Mouse (Mus musculus) right cerebral cortex, postnatal 14 days (tissue): Measurements from ENCODE around the gene Tspan9.

ENCODE experiments used
- DNase-seq: peaks from one replicate; pipeline ENCODE4 v3.0.0; 2022

Tspan9 gene

DNA sequence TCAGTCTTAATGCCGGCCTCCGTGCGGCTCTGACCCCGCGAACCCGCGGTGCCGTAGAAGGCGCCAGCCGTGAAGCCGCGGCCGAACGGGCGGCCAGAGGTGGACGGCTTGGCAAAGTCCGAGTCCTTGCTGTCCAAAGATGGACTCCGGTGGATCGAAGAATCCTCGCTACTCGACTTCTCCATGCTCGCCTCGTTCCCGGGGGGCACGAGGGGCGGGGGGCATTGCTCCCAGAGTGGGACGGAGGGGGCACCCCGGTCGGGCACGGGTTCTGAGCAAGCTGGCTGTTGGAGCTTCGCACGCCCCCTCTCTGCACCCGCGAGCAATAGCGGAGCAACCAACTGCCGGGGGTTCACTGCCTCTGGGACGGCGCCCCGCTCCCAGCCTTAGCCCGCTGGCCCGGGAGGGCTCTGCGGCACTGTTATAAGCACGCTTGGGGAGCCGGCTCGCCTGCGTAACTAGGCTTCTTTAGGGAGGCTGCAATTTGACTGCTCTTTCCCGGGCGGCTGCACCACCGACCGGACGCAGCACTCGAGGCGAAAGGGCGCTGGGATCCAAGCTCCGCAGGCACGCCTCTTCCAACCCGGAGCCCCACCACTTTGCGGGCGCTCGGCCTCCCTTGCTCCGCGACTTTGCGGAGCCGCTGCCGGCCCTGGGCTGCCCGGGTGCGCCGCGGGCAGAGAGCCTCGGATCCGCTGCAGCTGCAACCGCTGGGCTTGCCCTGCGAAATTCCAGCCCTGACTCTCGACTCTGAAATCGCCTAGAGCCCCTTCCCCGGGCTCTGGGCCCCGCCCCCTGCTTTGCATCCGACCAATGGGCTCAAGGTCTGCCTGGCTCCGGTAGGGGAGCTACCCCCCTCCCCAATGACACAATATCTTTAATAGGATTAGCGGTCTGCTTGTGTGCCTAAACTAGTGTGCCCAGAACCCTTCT, 108.8 kb downstream of the Tspan9 start:
- DNase-seq: no peak

DNA sequence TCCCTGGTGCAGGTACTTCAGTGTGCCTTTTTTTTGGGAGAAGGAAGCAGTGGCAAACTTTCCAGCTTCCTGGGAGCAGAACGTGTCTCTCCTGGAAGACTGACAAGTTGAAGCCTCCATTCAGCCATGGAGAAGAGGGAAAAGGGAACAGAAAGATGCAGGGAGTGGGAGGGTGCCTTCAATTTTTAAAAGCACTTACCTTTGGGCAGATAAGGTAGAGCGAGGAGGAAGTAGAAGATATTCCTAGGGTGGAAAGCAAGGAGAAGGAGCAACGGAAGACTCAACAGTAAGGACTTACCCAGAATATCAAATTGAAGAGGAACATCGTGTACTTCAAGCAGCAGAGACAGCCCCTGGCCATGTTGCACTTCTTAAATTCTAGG, 109.5 kb downstream of the Tspan9 start:
- DNase-seq: no peak

DNA sequence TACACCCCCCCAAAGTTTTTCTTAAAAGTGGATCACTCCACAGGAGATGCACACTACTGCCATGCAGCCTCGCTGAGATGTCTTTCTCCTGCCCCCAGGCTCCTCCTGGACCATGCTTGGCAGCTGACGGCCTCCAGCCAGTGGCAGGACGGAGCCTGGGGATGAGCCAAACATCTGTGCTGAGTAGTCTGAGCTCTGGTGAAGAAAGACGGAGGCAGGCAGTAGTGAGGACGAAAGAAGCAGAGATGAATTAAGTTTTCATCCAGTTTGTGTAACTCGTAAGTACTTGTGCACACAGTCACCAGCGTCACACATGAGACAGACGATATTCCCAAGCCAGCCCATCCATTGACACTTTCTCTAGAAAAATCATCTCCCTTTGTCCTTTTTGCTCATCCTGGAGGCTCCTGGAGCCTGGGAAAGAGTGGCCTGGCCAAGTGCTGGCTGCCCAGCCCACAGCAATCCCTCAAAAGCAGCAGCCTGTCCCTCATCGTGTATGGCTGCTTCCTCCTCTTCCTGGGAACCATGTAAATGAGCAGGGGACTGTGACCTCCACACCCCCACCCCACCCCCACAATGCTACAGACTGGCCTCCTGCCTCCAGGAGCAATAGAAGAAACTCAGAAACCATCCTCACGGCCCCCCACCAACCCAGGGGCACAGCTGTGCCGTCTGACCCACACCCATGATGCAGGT, 110.1 kb downstream of the Tspan9 start:
- DNase-seq: no peak

DNA sequence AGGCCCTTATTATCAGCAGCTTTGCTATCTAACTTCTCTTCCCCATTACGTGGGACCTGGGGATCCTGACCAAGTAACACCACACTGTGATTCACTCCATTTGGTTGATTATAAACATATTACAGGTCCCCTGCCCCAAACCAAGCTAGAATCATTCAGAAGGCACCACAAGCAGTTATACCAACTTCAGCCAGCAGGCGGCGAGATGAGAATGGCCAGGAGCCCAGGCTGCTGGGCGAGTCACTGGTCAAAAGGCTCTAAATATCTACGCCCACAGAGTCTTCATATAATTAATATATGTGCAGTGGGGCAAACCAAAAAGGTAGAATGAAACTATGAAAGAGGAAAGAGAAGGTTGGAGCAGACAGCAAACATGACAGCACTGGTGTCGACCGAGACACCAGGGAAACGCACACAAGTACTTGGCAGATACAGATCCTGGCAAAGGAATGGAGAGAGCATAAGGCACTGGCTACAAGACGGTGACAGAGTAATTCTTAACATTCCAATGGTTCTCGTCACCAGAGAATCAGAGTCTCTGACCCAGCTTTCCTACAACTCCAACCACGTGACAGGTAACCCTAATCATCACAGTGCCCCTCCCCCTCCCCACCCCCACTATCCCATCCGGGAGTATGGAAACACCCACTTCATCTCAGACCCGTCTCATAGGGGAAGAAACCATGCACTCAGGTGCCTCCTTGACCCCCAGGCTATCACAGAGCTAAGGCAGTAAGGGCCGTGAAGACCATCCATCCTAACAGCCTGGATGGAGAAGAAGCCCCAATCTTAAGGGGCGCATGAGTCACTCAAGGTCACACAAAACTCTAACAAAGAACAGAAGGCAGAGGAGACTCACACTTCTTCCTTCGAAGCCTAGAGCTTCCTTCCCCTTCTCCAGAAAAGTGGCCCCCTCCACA, 110.9 kb downstream of the Tspan9 start:
- peak; percentile 87 for DNase-seq

DNA sequence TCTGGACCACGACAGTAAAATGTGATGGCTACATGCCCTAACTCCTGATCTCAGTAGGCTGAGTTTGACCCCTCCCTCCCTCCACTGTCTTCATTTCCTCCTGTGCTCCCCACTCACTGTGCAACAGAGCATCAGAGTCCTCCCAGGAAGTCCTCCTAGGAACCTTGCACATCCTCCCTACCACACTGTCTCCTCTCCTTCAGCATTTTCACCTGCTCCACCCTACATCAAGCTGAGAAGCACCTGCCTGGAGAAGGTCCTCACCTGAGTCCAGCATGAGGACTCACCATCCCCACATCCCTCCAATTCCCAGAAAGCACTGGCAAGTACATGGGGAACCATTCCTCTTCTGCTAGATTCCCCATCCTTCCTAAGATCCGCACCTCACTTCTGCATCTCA, 111.8 kb downstream of the Tspan9 start:
- DNase-seq: no peak

DNA sequence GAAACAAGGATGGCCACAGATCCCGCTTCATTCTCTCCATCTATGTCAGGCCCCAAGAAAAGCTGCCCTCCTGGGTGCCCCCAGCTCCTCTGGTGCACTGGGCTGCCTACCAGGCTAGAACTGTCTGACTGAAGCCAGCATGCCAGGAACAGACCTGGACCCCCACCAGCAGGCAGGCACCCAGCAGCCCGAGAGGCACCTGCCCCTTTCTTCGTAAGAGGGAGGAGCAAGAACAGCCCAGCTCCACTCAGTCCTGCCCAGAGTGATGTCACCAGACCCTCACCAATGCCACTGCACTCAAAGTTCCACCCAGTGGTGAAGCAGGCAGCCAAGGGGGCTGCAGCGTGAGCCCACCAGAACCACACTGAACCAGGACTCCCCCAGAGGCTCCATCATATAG, 112.3 kb downstream of the Tspan9 start:
- no peak for DNase-seq

DNA sequence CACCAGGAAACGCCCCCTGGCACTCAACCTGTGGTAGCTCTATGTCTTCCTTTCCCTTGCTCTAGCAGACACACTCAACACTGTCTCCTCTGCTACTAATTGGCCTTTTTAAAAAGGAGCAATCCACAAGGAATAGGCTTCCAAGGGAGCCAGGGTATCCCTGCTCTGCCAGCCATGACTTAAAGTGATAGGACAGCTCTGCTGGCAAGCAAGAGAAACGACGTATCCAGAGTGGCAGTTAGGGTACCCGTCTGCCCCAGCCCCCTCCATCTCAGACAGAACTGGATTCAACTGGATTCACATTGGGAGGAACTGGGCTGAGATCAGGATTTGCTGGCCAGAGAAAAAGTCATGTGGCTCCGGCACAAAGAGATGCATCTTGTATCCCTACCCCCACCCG, 112.9 kb downstream of the Tspan9 start:
- DNase-seq: no peak

DNA sequence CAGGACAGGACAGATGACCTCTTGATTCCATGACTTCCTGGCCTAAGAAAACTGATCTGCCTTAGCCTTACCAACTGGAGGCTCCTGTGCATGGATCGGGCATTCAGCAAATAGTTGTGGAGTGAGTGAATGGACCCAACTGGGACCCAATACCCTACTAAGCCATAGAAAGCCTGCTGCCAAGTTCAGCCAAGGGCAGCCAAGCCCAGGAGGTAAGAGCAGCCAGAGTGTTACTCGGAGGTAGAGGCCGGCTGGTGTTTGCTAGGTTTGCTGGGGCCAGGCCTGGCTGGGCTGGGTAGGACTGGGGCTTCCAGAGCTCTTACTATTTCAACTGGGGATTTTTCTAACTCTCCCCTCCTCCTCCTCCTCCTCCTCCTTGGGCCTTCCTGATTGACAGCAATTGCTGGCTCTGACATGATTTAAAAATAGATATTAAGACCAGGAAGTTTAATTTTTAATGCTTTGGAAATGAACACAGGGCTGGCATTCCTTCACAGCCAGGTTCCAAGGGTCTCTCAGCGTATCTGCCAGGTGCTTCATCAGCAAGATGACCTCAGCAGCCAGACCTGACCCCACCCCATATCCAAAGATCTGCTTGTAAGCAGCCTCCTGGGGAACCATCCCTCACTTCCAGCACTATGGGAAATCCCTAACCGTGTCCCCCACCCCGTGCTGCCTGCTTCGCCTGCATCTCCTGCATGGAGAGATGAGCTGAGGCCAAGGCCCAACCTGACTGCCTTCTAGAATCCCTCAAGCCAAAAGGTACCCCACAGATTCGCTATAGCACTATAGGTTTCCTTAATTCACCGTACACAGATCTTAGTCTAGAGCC, 113.7 kb downstream of the Tspan9 start:
- no peak for DNase-seq

DNA sequence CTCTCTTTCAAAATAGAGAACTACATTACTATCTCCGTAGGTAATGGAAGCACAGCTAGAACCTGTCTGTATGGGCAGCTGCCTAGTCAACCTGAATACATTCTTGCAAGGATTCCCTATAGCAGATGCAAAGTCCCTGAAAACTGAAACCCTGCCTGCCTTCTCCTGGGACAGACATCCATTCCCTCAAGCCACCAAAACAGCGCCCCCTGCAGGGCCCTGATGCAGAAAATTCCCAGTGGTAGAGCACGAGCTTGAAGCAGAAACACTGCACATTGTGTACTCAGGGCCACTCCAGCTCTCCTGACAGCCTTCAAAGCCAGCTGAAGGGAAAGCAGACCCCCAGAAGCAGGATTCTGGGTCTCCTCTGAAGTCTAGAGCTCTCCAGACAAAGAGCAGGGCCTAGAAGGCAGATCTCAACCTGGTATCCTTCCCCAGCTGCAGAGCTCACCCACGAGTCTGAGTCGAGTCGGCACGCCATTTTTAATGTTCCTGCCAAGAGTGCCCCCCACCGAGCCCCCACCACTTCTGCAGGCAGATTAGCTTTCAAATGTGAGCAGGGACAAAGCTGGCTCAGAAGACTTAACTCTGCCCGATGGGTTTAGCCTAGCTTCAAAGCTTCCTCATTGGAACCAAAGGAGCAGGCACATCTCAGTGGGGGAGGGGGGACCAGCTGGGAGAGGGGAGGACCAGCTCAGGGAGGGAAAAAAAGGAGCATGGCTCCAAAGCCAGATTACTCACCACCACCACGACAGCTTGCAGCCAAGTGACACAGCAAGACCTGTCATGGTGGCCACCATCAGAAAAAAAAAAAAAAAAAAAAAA, 115.1 kb downstream of the Tspan9 start:
- peak; percentile 65 for DNase-seq

DNA sequence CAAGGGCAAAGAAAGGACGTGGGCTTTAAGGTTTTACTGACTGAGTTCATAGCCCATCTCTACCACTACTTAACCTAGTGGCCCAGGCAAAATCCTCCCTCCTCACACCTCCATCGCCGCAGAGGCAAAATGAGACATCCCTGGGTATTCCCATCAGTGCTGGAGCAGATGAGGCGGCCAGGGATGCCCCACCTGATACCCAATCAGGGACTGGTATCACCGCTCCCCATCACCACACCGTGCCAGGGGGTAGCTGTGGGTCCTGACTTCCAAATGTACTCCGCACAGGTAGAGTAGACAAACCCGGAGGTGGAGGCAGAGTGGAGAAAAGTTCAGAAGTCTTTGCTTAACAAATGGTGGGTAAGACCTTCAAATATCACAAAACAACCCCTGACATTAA, 117.4 kb downstream of the Tspan9 start:
- no peak for DNase-seq

DNA sequence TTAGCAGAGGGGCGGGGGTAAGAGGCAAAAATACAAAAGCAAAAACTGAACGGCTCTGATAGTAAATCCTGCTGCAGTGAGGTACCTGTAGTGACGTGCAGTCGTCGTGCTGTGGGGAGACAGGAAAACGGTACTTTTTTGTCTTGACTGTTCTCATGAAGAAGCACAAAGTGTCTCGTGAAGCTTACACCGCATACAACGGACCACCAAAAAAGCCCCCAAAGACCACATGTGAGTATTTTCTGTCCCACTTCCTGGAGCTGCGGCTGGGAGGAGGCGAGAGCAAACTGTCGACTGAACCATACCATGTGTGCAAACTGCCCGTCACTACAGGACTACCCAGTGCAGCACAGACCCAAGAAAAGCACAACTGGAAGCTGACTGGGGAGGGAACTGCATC, 117.8 kb downstream of the Tspan9 start:
- DNase-seq: no peak

DNA sequence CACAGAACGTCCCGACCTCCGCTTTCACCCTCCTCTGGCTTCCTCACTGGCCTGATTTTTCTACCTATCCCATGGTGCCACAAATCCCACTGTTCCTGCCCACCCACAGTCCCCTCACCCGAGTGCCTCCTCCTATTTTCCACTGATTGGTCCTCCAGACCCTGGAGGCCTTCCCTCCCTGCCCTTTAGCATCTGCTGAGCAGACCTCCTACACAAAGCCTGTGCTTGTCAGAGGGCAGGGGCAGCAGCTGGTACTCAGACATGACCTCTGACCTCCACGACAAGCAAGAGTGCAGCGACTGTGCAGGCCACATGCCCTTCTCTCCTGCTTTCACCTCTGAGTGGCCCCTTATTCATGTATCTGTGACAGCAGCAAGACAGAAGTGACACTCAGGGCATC, 121.2 kb downstream of the Tspan9 start:
- DNase-seq: no peak

DNA sequence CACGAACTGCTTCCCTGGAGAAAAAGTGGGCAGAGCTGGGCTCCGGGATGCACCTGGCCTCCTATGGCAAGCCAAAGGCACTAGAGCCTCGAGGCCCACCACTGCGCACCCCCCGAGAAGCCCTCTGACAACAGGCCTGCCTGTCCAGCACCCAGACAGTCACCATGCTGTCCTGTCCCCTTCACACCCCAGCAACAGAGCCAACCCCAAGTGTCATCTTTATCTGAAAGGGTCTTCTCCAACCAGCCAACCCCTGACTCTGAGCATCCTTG, 121.5 kb downstream of the Tspan9 start:
- DNase-seq: no peak

DNA sequence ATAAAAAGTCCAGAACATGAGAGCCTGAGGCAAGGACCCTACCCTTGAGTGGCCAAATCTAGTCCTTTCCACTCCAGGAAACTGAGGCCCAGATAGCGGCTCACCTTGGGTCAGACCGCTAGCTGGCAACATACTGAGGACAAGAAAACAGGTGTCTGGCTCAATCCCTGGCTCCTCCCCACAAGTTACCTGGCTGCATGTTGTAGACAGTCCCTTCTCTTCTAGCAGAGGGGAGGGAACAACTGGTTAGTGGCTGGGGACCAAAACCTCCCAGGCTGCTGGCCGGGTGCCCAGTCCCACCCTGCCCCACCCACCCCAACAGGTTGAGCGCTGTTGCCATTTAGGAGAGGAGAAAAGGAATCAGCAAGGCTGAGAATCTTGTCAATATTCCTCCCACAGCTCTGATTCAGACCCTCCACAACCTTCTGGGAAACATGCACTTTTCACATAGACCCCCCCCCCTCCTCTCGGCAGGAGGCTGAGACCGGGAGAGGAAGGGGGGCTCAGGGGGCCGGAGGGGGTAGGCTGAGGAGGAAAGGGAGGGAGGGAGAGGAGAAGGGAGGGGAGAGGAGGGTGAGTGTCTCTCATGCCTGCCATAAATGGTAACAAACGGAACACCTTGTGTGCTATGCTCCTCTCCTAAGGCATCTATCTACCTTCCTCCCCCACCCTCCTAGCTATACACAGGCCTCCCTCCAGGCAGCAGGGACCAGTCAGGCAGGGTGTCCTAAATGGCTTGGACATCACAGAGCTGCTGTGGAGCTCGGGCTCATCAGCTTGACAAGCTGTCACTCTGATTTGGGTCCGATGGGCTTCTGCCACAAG, 122.1 kb downstream of the Tspan9 start:
- no peak for DNase-seq

DNA sequence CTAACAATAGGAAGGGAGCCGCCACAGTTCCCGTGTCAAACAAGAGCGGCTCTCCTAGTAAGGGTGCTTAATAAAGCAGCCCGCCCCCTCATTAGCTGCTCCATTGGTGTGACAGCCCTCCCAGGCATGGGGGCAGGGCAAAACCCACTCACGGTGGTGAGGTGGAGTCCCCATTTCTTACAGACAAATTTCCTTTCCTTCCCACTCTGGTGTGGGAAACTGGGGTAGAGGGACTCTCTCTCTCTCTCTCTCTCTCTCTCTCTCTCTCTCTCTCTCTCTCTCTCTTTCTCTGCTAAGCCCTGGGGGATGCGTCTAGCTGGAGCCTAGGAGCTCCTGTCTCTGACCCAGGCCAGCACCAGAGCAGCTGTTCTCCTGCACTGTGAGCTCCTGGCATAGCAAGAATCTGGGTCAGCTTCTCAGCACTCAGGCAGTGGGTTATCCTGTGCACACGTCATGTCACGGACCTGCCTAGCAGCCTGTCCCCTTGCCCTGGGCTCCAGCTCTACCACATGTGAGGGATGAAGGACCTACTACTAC, 122.8 kb downstream of the Tspan9 start:
- no peak for DNase-seq

DNA sequence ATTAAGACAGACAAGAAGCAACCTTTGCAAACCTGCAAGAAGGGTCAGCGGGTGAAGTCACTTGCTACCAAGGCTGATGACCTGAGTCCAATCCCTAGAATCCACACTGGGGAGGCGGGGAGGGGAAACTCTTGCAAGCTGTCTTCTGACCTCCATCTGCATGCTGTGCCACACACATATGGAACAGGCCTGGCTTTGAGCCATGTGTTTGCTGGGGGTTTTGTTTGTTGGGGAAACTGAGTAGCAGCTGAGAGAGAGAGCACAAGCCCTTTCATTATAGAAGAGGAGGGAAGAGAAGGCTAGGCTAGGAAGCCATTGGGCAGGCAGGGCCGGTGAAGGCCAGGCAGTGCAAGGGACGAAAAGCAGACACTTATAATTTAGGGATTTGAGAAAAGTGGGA, 123.3 kb downstream of the Tspan9 start:
- no peak for DNase-seq

DNA sequence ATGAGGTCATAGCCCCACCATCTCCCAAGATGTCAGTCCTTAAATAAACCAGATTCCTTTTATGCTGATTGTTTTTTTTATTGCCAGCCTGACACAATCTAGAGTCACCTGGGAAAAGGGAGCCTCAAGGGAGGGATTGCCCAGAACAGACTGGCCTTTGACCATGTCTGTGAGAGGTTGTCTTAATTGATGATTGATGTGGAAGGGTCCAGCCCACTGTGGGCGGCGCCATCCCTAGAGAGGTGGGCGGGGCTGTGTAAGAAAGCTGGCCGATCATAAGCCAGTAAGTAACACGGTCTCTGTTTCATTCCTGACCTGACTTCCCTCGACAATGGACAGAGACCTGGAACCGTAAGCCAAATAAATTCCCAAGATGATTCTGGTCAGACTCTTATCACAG, 124.3 kb downstream of the Tspan9 start:
- DNase-seq: no peak

DNA sequence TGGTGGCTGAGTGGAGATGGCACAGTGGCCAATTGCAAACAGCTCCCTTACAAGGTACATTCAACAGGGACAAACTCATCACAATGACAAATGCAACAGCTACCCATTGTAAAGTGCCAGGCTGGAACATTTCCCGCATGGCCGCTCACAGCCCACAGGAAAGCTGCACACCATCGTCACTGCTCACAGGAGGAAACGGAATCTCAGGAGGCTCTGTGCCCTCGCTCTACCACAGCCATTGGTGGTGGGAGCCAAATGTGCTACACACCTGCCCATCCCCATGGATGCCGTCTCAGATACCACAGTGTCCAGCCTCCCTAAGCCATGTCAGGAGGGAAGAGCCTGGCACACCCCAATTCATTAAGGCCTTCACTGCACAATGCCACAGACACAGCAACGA, 128.1 kb downstream of the Tspan9 start:
- DNase-seq: no peak

DNA sequence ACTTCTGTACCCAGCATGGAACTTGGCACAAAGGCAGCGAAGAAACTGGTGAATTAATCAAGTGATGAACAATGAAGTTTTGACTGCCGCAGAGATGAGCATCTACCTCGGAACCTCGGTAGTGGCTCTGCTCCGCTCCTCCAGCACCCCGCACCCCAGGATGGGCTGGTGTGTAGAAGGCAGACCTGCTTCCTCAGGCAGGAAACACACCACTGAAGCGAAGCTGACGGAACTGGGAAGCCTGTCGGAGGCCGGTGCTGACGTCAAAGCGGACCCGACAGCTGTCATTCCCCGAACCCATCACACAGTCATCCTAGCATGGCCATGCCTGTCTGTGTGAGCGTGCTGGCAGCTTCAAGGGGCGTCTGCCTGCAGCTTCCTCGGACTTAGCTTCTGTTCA, 131.6 kb downstream of the Tspan9 start:
- DNase-seq: no peak

DNA sequence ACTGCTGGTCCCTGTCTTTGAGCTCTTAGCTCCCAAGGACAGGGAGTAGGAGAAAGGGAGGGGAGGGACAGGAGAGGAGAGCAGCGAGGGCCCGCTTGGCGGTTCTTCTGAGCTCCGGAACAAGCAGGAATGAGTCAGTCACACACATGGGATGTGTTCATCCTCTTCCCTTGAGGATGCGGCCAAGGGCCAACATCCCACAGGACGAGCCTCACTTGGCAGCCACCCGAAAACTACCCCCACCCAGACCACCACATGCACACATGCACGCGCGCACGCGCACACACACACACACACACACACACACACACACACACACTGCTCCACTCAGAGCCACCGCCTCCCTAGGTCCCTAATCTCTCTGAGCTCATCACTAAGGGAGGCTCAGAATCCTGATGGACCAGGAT, 132.3 kb downstream of the Tspan9 start:
- peak; percentile 42 for DNase-seq
